Mouse (Mus musculus): ENCODE results near the gene Ces1g. TPM values are rescaled to one million over a fixed set of nuclear protein-coding genes. Genes with fewer than 3 reads are reported as not detected.

Ces1g gene
- not detected in 2 replicates for polyA plus RNA-seq (2016; fragmentation: Nextera tagmentation; extraction: Ambion mirVana)

- Histone ChIP-seq H3K4me1 (no peaks in the 10 kb centered on the region), H3K4me3 (no peak within 1 kb of the TSS), H3K27ac (replicated peaks) (no peak within 1 kb of the TSS), H3K36me3 (replicated peaks) (no peaks in the 10 kb centered on the region), H3K9me3 (no peaks in the 10 kb centered on the region), H3K27me3 (replicated peaks; ENCODE audit: low read depth, poor library complexity, severe bottlenecking) (no peaks in the 10 kb centered on the region)
- no peak for DNase-seq (ENCODE audit: low spot score)
- 64% methylated on average over 3 of the region's 3 CpGs for WGBS
These were observed at the start of gene Ces1g for GRCm38 (mm10) chr8:93337207-93337606. TSS of gene Ces1g (minus strand) at chr8:93337308.

GRCm38 (mm10) chr8:93379625-93380024, 42.5 kb upstream of the Ces1g start, which contains the start of gene Ces1h:
TSS of gene Ces1h (minus strand) at chr8:93379725.
- 93% methylated on average over 4 of the region's 4 CpGs for whole genome bisulfite sequencing
- Histone ChIP-seq H3K9me3 (no peaks in the 10 kb centered on the region), H3K4me1 (no peaks in the 10 kb centered on the region), H3K4me3 (no peak within 1 kb of the TSS), H3K27ac (replicated peaks) (no peak within 1 kb of the TSS), H3K27me3 (replicated peaks; ENCODE audit: low read depth, poor library complexity, severe bottlenecking) (no peaks in the 10 kb centered on the region), H3K36me3 (replicated peaks) (no peaks in the 10 kb centered on the region)
- DNase-seq (ENCODE audit: low spot score): no peak

- H3K36me3 ChIP-seq (replicated peaks): no peaks in the 10 kb centered on the region
- DNase-seq (ENCODE audit: low spot score): no peak
- no peaks in the 10 kb centered on the region for H3K27me3 ChIP-seq (replicated peaks; ENCODE audit: low read depth, poor library complexity, severe bottlenecking)
- H3K27ac ChIP-seq (replicated peaks): no peak overlapping the region
- WGBS: 53% methylated on average over 2 of the region's 2 CpGs
- no peak overlapping the region for H3K4me3 ChIP-seq
- H3K4me1 ChIP-seq: no peaks in the 10 kb centered on the region
- no peaks in the 10 kb centered on the region for H3K9me3 ChIP-seq
These were observed 32.4 kb upstream of the Ces1g start for GRCm38 (mm10) chr8:93369481-93369880.

GRCm38 (mm10) chr8:93360113-93360512, 23.0 kb upstream of the Ces1g start:
- Histone ChIP-seq H3K4me1 (no peaks in the 10 kb centered on the region), H3K9me3 (no peaks in the 10 kb centered on the region), H3K36me3 (replicated peaks) (no peaks in the 10 kb centered on the region), H3K27me3 (replicated peaks; ENCODE audit: low read depth, poor library complexity, severe bottlenecking) (no peaks in the 10 kb centered on the region), H3K4me3 (no peak overlapping the region), H3K27ac (replicated peaks) (no peak overlapping the region)
- peak; percentile 26 for DNase-seq (ENCODE audit: low spot score)

- H3K9me3 ChIP-seq: no peaks in the 10 kb centered on the region
- 86% methylated on average over 2 of the region's 2 CpGs for WGBS
- H3K4me1 ChIP-seq: no peaks in the 10 kb centered on the region
- no peak overlapping the region for H3K27ac ChIP-seq (replicated peaks)
- no peaks in the 10 kb centered on the region for H3K36me3 ChIP-seq (replicated peaks)
- H3K4me3 ChIP-seq: no peak overlapping the region
- no peaks in the 10 kb centered on the region for H3K27me3 ChIP-seq (replicated peaks; ENCODE audit: low read depth, poor library complexity, severe bottlenecking)
- no peak for DNase-seq (ENCODE audit: low spot score)
These were observed 2.4 kb upstream of the Ces1g start for GRCm38 (mm10) chr8:93339531-93339930.

- Histone ChIP-seq H3K9me3 (no peaks in the 10 kb centered on the region), H3K4me3 (no peak overlapping the region), H3K4me1 (no peaks in the 10 kb centered on the region), H3K27me3 (replicated peaks; ENCODE audit: low read depth, poor library complexity, severe bottlenecking) (no peaks in the 10 kb centered on the region), H3K36me3 (replicated peaks) (no peaks in the 10 kb centered on the region), H3K27ac (replicated peaks) (no peak overlapping the region)
- 85% methylated on average over 1 of the region's 1 CpGs for WGBS
- DNase-seq (ENCODE audit: low spot score): no peak
These were observed 4.4 kb downstream of the Ces1g start for GRCm38 (mm10) chr8:93332703-93333102.

- WGBS: 91% methylated on average over 2 of the region's 2 CpGs
- no peaks in the 10 kb centered on the region for H3K27me3 ChIP-seq (replicated peaks; ENCODE audit: low read depth, poor library complexity, severe bottlenecking)
- H3K4me1 ChIP-seq: no peaks in the 10 kb centered on the region
- DNase-seq (ENCODE audit: low spot score): no peak
- no peak overlapping the region for H3K4me3 ChIP-seq
- H3K36me3 ChIP-seq (replicated peaks): no peaks in the 10 kb centered on the region
- H3K27ac ChIP-seq (replicated peaks): no peak overlapping the region
- no peaks in the 10 kb centered on the region for H3K9me3 ChIP-seq
These were observed 6.0 kb downstream of the Ces1g start for GRCm38 (mm10) chr8:93331151-93331550.

- Histone ChIP-seq H3K9me3 (no peaks in the 10 kb centered on the region), H3K36me3 (replicated peaks) (no peaks in the 10 kb centered on the region), H3K4me1 (no peaks in the 10 kb centered on the region), H3K27me3 (replicated peaks; ENCODE audit: low read depth, poor library complexity, severe bottlenecking) (no peaks in the 10 kb centered on the region), H3K27ac (replicated peaks) (no peak overlapping the region), H3K4me3 (no peak overlapping the region)
- DNase-seq (ENCODE audit: low spot score): no peak
- WGBS: 76% methylated on average over 2 of the region's 2 CpGs
These were observed 12.0 kb downstream of the Ces1g start for GRCm38 (mm10) chr8:93325123-93325522.

GRCm38 (mm10) chr8:93317031-93317430, 20.1 kb downstream of the Ces1g start:
- Histone ChIP-seq H3K27me3 (replicated peaks; ENCODE audit: low read depth, poor library complexity, severe bottlenecking) (no peaks in the 10 kb centered on the region), H3K4me1 (no peaks in the 10 kb centered on the region), H3K9me3 (no peaks in the 10 kb centered on the region), H3K36me3 (replicated peaks) (no peaks in the 10 kb centered on the region), H3K4me3 (no peak overlapping the region), H3K27ac (replicated peaks) (no peak overlapping the region)
- DNase-seq (ENCODE audit: low spot score): no peak
- WGBS: 84% methylated on average over 2 of the region's 2 CpGs

GRCm38 (mm10) chr8:93315557-93315956, 21.6 kb downstream of the Ces1g start:
- Histone ChIP-seq H3K9me3 (no peaks in the 10 kb centered on the region), H3K4me3 (no peak overlapping the region), H3K36me3 (replicated peaks) (no peaks in the 10 kb centered on the region), H3K27me3 (replicated peaks; ENCODE audit: low read depth, poor library complexity, severe bottlenecking) (no peaks in the 10 kb centered on the region), H3K27ac (replicated peaks) (no peak overlapping the region), H3K4me1 (no peaks in the 10 kb centered on the region)
- no peak for DNase-seq (ENCODE audit: low spot score)
- WGBS: 75% methylated on average over 2 of the region's 2 CpGs

GRCm38 (mm10) chr8:93283896-93284295, 53.2 kb downstream of the Ces1g start:
- no peaks in the 10 kb centered on the region for H3K27me3 ChIP-seq (replicated peaks; ENCODE audit: low read depth, poor library complexity, severe bottlenecking)
- H3K36me3 ChIP-seq (replicated peaks): no peaks in the 10 kb centered on the region
- H3K9me3 ChIP-seq: no peaks in the 10 kb centered on the region
- WGBS: 83% methylated on average over 2 of the region's 2 CpGs
- H3K4me1 ChIP-seq: peaks cover 5% of the 10 kb centered on the region; the same call in 1 of the 2 replicates
- H3K27ac ChIP-seq (replicated peaks): no peak overlapping the region
- H3K4me3 ChIP-seq: no peak overlapping the region
- no peak for DNase-seq (ENCODE audit: low spot score)

- peaks cover 5% of the 10 kb centered on the region; the same call in 1 of the 2 replicates for H3K4me1 ChIP-seq
- no peaks in the 10 kb centered on the region for H3K27me3 ChIP-seq (replicated peaks; ENCODE audit: low read depth, poor library complexity, severe bottlenecking)
- H3K9me3 ChIP-seq: no peaks in the 10 kb centered on the region
- DNase-seq (ENCODE audit: low spot score): no peak
- WGBS: 73% methylated on average over 3 of the region's 3 CpGs
- H3K27ac ChIP-seq (replicated peaks): no peak overlapping the region
- H3K4me3 ChIP-seq: no peak overlapping the region
- H3K36me3 ChIP-seq (replicated peaks): no peaks in the 10 kb centered on the region
These were observed 54.8 kb downstream of the Ces1g start for GRCm38 (mm10) chr8:93282349-93282748.

GRCm38 (mm10) chr8:93279556-93279955, 57.6 kb downstream of the Ces1g start, which contains the start of gene Ces1f:
TSS of gene Ces1f (minus strand) at chr8:93279747.
- H3K4me1 ChIP-seq: peaks cover 5% of the 10 kb centered on the region; the same call in 1 of the 2 replicates
- no peak within 1 kb of the TSS for H3K27ac ChIP-seq (replicated peaks)
- H3K9me3 ChIP-seq: no peaks in the 10 kb centered on the region
- WGBS: 94% methylated on average over 1 of the region's 1 CpGs
- no peak within 1 kb of the TSS for H3K4me3 ChIP-seq
- no peaks in the 10 kb centered on the region for H3K27me3 ChIP-seq (replicated peaks; ENCODE audit: low read depth, poor library complexity, severe bottlenecking)
- no peak for DNase-seq (ENCODE audit: low spot score)
- H3K36me3 ChIP-seq (replicated peaks): no peaks in the 10 kb centered on the region

Data from embryonic facial prominence, embryonic 10.5 days (tissue).